Mouse (Mus musculus): Measurements from ENCODE around the gene Rap1gap. TPM values are rescaled to one million over a fixed set of nuclear protein-coding genes. Genes with fewer than 3 reads are reported as not detected.

The Rap1gap gene
- polyA plus RNA-seq, 1 experiment from 2014 or later = 22.7 TPM

GRCm38 (mm10) chr4:137729155-137729855 is 64.8 kb downstream of the Rap1gap start:
- Histone ChIP-seq H3K4me1 (replicated peaks) (peaks cover 26% of the 10 kb centered on the region), H3K9ac (peak overlapping the region; percentile 8; the same call in 1 of the 2 replicates), H3K4me3 (replicated peaks) (peak overlapping the region; percentile 16; the same call in 1 of the 2 replicates), H3K27ac (no peak overlapping the region), H3K36me3 (no peaks in the 10 kb centered on the region), H3K9me3 (no peaks in the 10 kb centered on the region), H3K27me3 (replicated peaks) (peaks cover 28% of the 10 kb centered on the region), H3K4me2 (replicated peaks) (peak overlapping the region; percentile 51)
- no peak for ATAC-seq
- 23% methylated on average over 24 of the region's 24 CpGs for WGBS

GRCm38 (mm10) chr4:137730134-137730533 is 65.6 kb downstream of the Rap1gap start:
- ATAC-seq = peak; percentile 35
- 19% methylated on average over 3 of the region's 3 CpGs for WGBS
- Histone ChIP-seq H3K27ac (no peak overlapping the region), H3K9me3 (no peaks in the 10 kb centered on the region), H3K4me3 (replicated peaks) (no peak overlapping the region), H3K9ac (no peak overlapping the region), H3K4me1 (replicated peaks) (peaks cover 24% of the 10 kb centered on the region), H3K27me3 (replicated peaks) (peaks cover 24% of the 10 kb centered on the region), H3K4me2 (replicated peaks) (no peak overlapping the region), H3K36me3 (no peaks in the 10 kb centered on the region)

- H3K27ac ChIP-seq = no peak overlapping the region
- 78% methylated on average over 8 of the region's 8 CpGs for WGBS
- no peak for ATAC-seq
- no peak overlapping the region for H3K9ac ChIP-seq
- H3K36me3 ChIP-seq = no peaks in the 10 kb centered on the region
- no peaks in the 10 kb centered on the region for H3K9me3 ChIP-seq
- peaks cover 24% of the 10 kb centered on the region for H3K4me1 ChIP-seq (replicated peaks)
- no peak overlapping the region for H3K4me2 ChIP-seq (replicated peaks)
- H3K4me3 ChIP-seq (replicated peaks) = no peak overlapping the region
- H3K27me3 ChIP-seq (replicated peaks) = peaks cover 24% of the 10 kb centered on the region
Measured at GRCm38 (mm10) chr4:137730757-137731156, 66.2 kb downstream of the Rap1gap start.

GRCm38 (mm10) chr4:137731891-137732290 is 67.4 kb downstream of the Rap1gap start:
- no peak overlapping the region for H3K4me3 ChIP-seq (replicated peaks)
- 63% methylated on average over 10 of the region's 10 CpGs for WGBS
- ATAC-seq = no peak
- no peak overlapping the region for H3K27ac ChIP-seq
- H3K36me3 ChIP-seq = no peaks in the 10 kb centered on the region
- H3K4me2 ChIP-seq (replicated peaks) = no peak overlapping the region
- no peaks in the 10 kb centered on the region for H3K9me3 ChIP-seq
- no peak overlapping the region for H3K9ac ChIP-seq
- H3K27me3 ChIP-seq (replicated peaks) = peaks cover 24% of the 10 kb centered on the region
- H3K4me1 ChIP-seq (replicated peaks) = peaks cover 30% of the 10 kb centered on the region

- Histone ChIP-seq H3K27me3 (replicated peaks) (peaks cover 24% of the 10 kb centered on the region), H3K4me1 (replicated peaks) (peaks cover 30% of the 10 kb centered on the region), H3K27ac (no peak overlapping the region), H3K4me2 (replicated peaks) (no peak overlapping the region), H3K9ac (no peak overlapping the region), H3K36me3 (no peaks in the 10 kb centered on the region), H3K4me3 (replicated peaks) (no peak overlapping the region), H3K9me3 (no peaks in the 10 kb centered on the region)
- no peak for ATAC-seq
- whole genome bisulfite sequencing = 76% methylated on average over 3 of the region's 3 CpGs
Measured at GRCm38 (mm10) chr4:137732361-137732760, 67.8 kb downstream of the Rap1gap start.

GRCm38 (mm10) chr4:137732962-137733361 is 68.4 kb downstream of the Rap1gap start:
- Histone ChIP-seq H3K4me3 (replicated peaks) (no peak overlapping the region), H3K27me3 (replicated peaks) (peaks cover 22% of the 10 kb centered on the region), H3K36me3 (no peaks in the 10 kb centered on the region), H3K27ac (no peak overlapping the region), H3K9me3 (no peaks in the 10 kb centered on the region), H3K4me2 (replicated peaks) (no peak overlapping the region), H3K9ac (no peak overlapping the region), H3K4me1 (replicated peaks) (peaks cover 25% of the 10 kb centered on the region)
- no peak for ATAC-seq
- WGBS = 74% methylated on average over 3 of the region's 3 CpGs

- no peak overlapping the region for H3K4me2 ChIP-seq (replicated peaks)
- no peaks in the 10 kb centered on the region for H3K36me3 ChIP-seq
- H3K9me3 ChIP-seq = no peaks in the 10 kb centered on the region
- H3K4me3 ChIP-seq (replicated peaks) = no peak overlapping the region
- peaks cover 17% of the 10 kb centered on the region for H3K27me3 ChIP-seq (replicated peaks)
- H3K27ac ChIP-seq = no peak overlapping the region
- H3K4me1 ChIP-seq (replicated peaks) = peaks cover 21% of the 10 kb centered on the region
- no peak overlapping the region for H3K9ac ChIP-seq
- ATAC-seq = no peak
- 67% methylated on average over 5 of the region's 5 CpGs for WGBS
Measured at GRCm38 (mm10) chr4:137733459-137733858, 68.9 kb downstream of the Rap1gap start.

- Histone ChIP-seq H3K4me2 (replicated peaks) (no peak overlapping the region), H3K27ac (no peak overlapping the region), H3K27me3 (replicated peaks) (no peaks in the 10 kb centered on the region), H3K4me1 (replicated peaks) (0 out of 2 replicates have a peak, but pooled peaks cover 6% of the 10 kb centered on the region), H3K9me3 (no peaks in the 10 kb centered on the region), H3K4me3 (replicated peaks) (no peak overlapping the region), H3K9ac (no peak overlapping the region), H3K36me3 (no peaks in the 10 kb centered on the region)
- 38% methylated on average over 11 of the region's 11 CpGs for WGBS
- ATAC-seq = no peak
Measured at GRCm38 (mm10) chr4:137736220-137736701, 71.7 kb downstream of the Rap1gap start.

- no peak overlapping the region for H3K4me2 ChIP-seq (replicated peaks)
- no peak overlapping the region for H3K27ac ChIP-seq
- no peaks in the 10 kb centered on the region for H3K36me3 ChIP-seq
- H3K9me3 ChIP-seq = no peaks in the 10 kb centered on the region
- 62% methylated on average over 3 of the region's 3 CpGs for WGBS
- no peak for ATAC-seq
- no peak overlapping the region for H3K4me3 ChIP-seq (replicated peaks)
- H3K4me1 ChIP-seq (replicated peaks) = 0 out of 2 replicates have a peak, but pooled peaks cover 6% of the 10 kb centered on the region
- no peaks in the 10 kb centered on the region for H3K27me3 ChIP-seq (replicated peaks)
- H3K9ac ChIP-seq = no peak overlapping the region
Measured at GRCm38 (mm10) chr4:137737760-137738159, 73.2 kb downstream of the Rap1gap start.

GRCm38 (mm10) chr4:137739151-137739923 is 74.8 kb downstream of the Rap1gap start:
- peak; percentile 59 for ATAC-seq
- 51% methylated on average over 9 of the region's 9 CpGs for WGBS
- H3K4me2 ChIP-seq (replicated peaks) = no peak overlapping the region

GRCm38 (mm10) chr4:137740350-137740749 is 75.8 kb downstream of the Rap1gap start:
- no peaks in the 10 kb centered on the region for H3K27me3 ChIP-seq (replicated peaks)
- H3K9ac ChIP-seq = no peak overlapping the region
- no peaks in the 10 kb centered on the region for H3K9me3 ChIP-seq
- no peaks in the 10 kb centered on the region for H3K36me3 ChIP-seq
- 85% methylated on average over 7 of the region's 7 CpGs for WGBS
- no peak for ATAC-seq
- H3K27ac ChIP-seq = no peak overlapping the region
- H3K4me3 ChIP-seq (replicated peaks) = no peak overlapping the region
- 0 out of 2 replicates have a peak, but pooled peaks cover 6% of the 10 kb centered on the region for H3K4me1 ChIP-seq (replicated peaks)
- H3K4me2 ChIP-seq (replicated peaks) = no peak overlapping the region

More at GRCm38 (mm10) chr4:137739151-137739923, 74.8 kb downstream of the Rap1gap start:
- 0 out of 2 replicates have a peak, but pooled peaks cover 6% of the 10 kb centered on the region for H3K4me1 ChIP-seq (replicated peaks)
- no peak overlapping the region for H3K9ac ChIP-seq
- H3K36me3 ChIP-seq = no peaks in the 10 kb centered on the region
- no peaks in the 10 kb centered on the region for H3K27me3 ChIP-seq (replicated peaks)
- no peak overlapping the region for H3K27ac ChIP-seq
- H3K9me3 ChIP-seq = no peaks in the 10 kb centered on the region
- no peak overlapping the region for H3K4me3 ChIP-seq (replicated peaks)

GRCm38 (mm10) chr4:137743791-137744190 is 79.3 kb downstream of the Rap1gap start:
- WGBS = 67% methylated on average over 7 of the region's 7 CpGs
- Histone ChIP-seq H3K4me3 (replicated peaks) (no peak overlapping the region), H3K27me3 (replicated peaks) (no peaks in the 10 kb centered on the region), H3K9me3 (no peaks in the 10 kb centered on the region), H3K4me2 (replicated peaks) (no peak overlapping the region), H3K27ac (no peak overlapping the region), H3K36me3 (no peaks in the 10 kb centered on the region), H3K9ac (no peak overlapping the region), H3K4me1 (replicated peaks) (no peaks in the 10 kb centered on the region)
- no peak for ATAC-seq
